Mouse (Mus musculus) liver, postnatal 0 days (tissue): ENCODE results near the gene Rad51b.

ENCODE experiments used
- CTCF ChIP-seq: sonication (generic); IDR thresholded peaks from 2 replicates; pipeline ENCODE4 v1.5.1; 2016; ENCODE audit warnings: antibody characterized with exemption, low read depth
- EP300 ChIP-seq: IDR thresholded peaks from 2 replicates; pipeline ENCODE4 v1.6.1; 2016; ENCODE audit warnings: antibody characterized with exemption, low read depth, mild to moderate bottlenecking

- TF ChIP-seq EP300 (no peak), CTCF (no peak)
These were observed 237.7 kb downstream of the Rad51b start for GRCm38 (mm10) chr12:79534778-79535177.
